Mouse (Mus musculus) thymus, adult 2 months (tissue): ENCODE results near the gene E330034G19Rik.
"Not testable (repeated sequence)": the region's sequence is repeated elsewhere in the genome, so short reads cannot be mapped to it uniquely, and the experiment has no call there.

Experiments used
- CTCF ChIP-seq: fragments of 200-500 bp; IDR thresholded peaks from 2 replicates; pipeline ENCODE4 v1.5.1; 2012; ENCODE audit warnings: mild to moderate bottlenecking, control low read depth, low read length, moderate library complexity, borderline replicate concordance; ENCODE audit not compliant: control insufficient read depth, poor library complexity, insufficient read depth; ENCODE audit errors: extremely low read depth
- POLR2A ChIP-seq: fragments of 200-500 bp; IDR thresholded peaks from 2 replicates; pipeline ENCODE4 v1.6.1; 2012; ENCODE audit warnings: mild to moderate bottlenecking, low read length, control low read depth, moderate library complexity; ENCODE audit not compliant: control insufficient read depth, poor library complexity, insufficient read depth; ENCODE audit errors: extremely low read depth

- TF ChIP-seq CTCF, POLR2A: not testable (repeated sequence)
Measured at GRCm38 (mm10) chr14:24302126-24302525, 9.1 kb downstream of the E330034G19Rik start.
